In genomic region chr6:121078175-121078574, GRCm38 (mm10) we compare ENCODE assay signal across 12 mouse cellular contexts.
"Had no signal": no experiment of that assay in that cellular context is flagged by ENCODE, and none has a peak within 500 bp of the region (broad histone marks: within the 10 kb centered on the region; RNA-seq: fewer than 3 reads in every experiment).

No protein-coding gene starts in this region.

- DNase-seq: kidney, postnatal 25 days; liver; liver, embryonic 13.5 days; liver, postnatal 0 days; right cerebral cortex, postnatal 4 days; spleen, adult 18-20 months; thymus, adult 18-20 months; thymus, postnatal 14 days had no signal

- H3K36me3 ChIP-seq: limb, embryonic 12.5 days; midbrain, embryonic 15.5 days; neural tube, embryonic 12.5 days had no signal

- H3K27me3 ChIP-seq: limb, embryonic 12.5 days; liver, embryonic 13.5 days; midbrain, embryonic 15.5 days; neural tube, embryonic 12.5 days had no signal

- H3K9ac ChIP-seq: limb, embryonic 12.5 days; liver, embryonic 13.5 days; liver, postnatal 0 days; midbrain, embryonic 15.5 days; neural tube, embryonic 12.5 days had no signal

- H3K27ac ChIP-seq: limb, embryonic 12.5 days; midbrain, embryonic 15.5 days; neural tube, embryonic 12.5 days had no signal

- ATAC-seq: liver, postnatal 0 days; midbrain, embryonic 15.5 days had no signal

- H3K4me2 ChIP-seq: limb, embryonic 12.5 days; liver, embryonic 13.5 days; midbrain, embryonic 11.5 days; midbrain, embryonic 15.5 days; neural tube, embryonic 12.5 days had no signal

- H3K4me3 ChIP-seq: limb, embryonic 12.5 days; liver, embryonic 13.5 days; midbrain, embryonic 15.5 days; neural tube, embryonic 12.5 days had no signal

- H3K9me3 ChIP-seq: limb, embryonic 12.5 days; liver, embryonic 13.5 days; midbrain, embryonic 15.5 days; neural tube, embryonic 12.5 days had no signal
